Mouse (Mus musculus): ENCODE results near the gene Hist1h2ad. TPM values are rescaled to one million over a fixed set of nuclear protein-coding genes. Genes with fewer than 3 reads are reported as not detected.
"Not testable (repeated sequence)": the region's sequence is repeated elsewhere in the genome, so short reads cannot be mapped to it uniquely, and the experiment has no call there.

Hist1h2ad gene
- total and polyA plus RNA-seq, 3 experiments: 13.2 to 744 TPM; not detected in 1

GRCm38 (mm10) chr13:23544787-23545120 lies 29.4 kb upstream of the Hist1h2ad start:
- peak overlapping the region; percentile 67 for H3K4me2 ChIP-seq (ENCODE audit: insufficient read depth, low read depth, poor library complexity, severe bottlenecking)
- TF ChIP-seq POLR2AphosphoS2 (IDR thresholded peaks at IDR 0.05; ENCODE audit: low read depth, low read length) (peak; percentile 11; the same call in 1 of the 2 replicates), POLR2A (IDR thresholded peaks at IDR 0.05; ENCODE audit: low read depth, low read length) (peak; percentile 72; the same call in 1 of the 2 replicates), IRF4 (IDR thresholded peaks at IDR 0.05; ENCODE audit: low read depth, low read length) (0 out of 2 replicates have a peak, but pooled peaks have one; percentile 3), UBTF (IDR thresholded peaks at IDR 0.05; ENCODE audit: low read depth, low read length) (0 out of 2 replicates have a peak, but pooled peaks have one; percentile 22)
- dilution Hi-C loops (cut with MboI; ENCODE audit: extremely low pct_ligation_motif_present, extremely low pct_unique_long_range_greater_than_20kb, low sequenced_read_pairs); DNase-seq (ENCODE audit: extremely low read depth); H3K79me2 ChIP-seq (replicated peaks; ENCODE audit: control insufficient read depth, extremely low read depth, insufficient read depth, poor library complexity, severe bottlenecking); H3K36me3 ChIP-seq (replicated peaks in 1 of 2; ENCODE audit: control insufficient read depth in 1 of 2, insufficient read depth in 1 of 2, low read length in 1 of 2); H3K27me3 ChIP-seq (replicated peaks); in situ Hi-C loops (cut with MboI; ENCODE audit: low pct_ligation_motif_present, low pct_unique_long_range_greater_than_20kb, low sequenced_read_pairs); H3K9me3 ChIP-seq (replicated peaks; ENCODE audit: low read length): not testable (repeated sequence)
- H3K4me1 ChIP-seq (ENCODE audit: control insufficient read depth in 1 of 2, insufficient read depth in 2 of 2): peaks cover 0 to 13% of the 10 kb centered on the region in 2 experiments; a peak in 2 of 4 replicates
- H3K9ac ChIP-seq (ENCODE audit: insufficient read depth, low read depth): peak overlapping the region; percentile 69; the same call in 1 of the 2 replicates
- H3K27ac ChIP-seq (ENCODE audit: insufficient read depth, low read depth): peak overlapping the region; percentile 90
- H3K4me3 ChIP-seq (replicated peaks in 1 of 3; ENCODE audit: low read depth in 2 of 3, low read length in 2 of 3, poor library complexity in 1 of 3): peak overlapping the region in 2 of 3 experiments; percentile 39 to 64

GRCm38 (mm10) chr13:23546694-23547093 lies 27.5 kb upstream of the Hist1h2ad start:
- Histone ChIP-seq H3K9ac (ENCODE audit: insufficient read depth, low read depth) (no peak overlapping the region), H3K36me3 (replicated peaks in 1 of 2; ENCODE audit: control insufficient read depth in 1 of 2, insufficient read depth in 1 of 2, low read length in 1 of 2) (no peaks in the 10 kb centered on the region), H3K27ac (ENCODE audit: insufficient read depth, low read depth) (no peak overlapping the region), H3K27me3 (replicated peaks) (no peaks in the 10 kb centered on the region), H3K4me2 (ENCODE audit: insufficient read depth, low read depth, poor library complexity, severe bottlenecking) (no peak overlapping the region), H3K79me2 (replicated peaks; ENCODE audit: control insufficient read depth, extremely low read depth, insufficient read depth, poor library complexity, severe bottlenecking) (no peaks in the 10 kb centered on the region), H3K9me3 (replicated peaks; ENCODE audit: low read length) (no peaks in the 10 kb centered on the region), H3K4me3 (replicated peaks in 1 of 3; ENCODE audit: low read depth in 2 of 3, low read length in 2 of 3, poor library complexity in 1 of 3) (no peak overlapping the region), H3K4me1 (ENCODE audit: control insufficient read depth in 1 of 2, insufficient read depth in 2 of 2) (peaks cover 0 to 6% of the 10 kb centered on the region in 2 experiments; a peak in 1 of 4 replicates)
- in situ Hi-C loops (cut with MboI; ENCODE audit: low pct_ligation_motif_present, low pct_unique_long_range_greater_than_20kb, low sequenced_read_pairs) (no loop called here), dilution Hi-C loops (cut with MboI; ENCODE audit: extremely low pct_ligation_motif_present, extremely low pct_unique_long_range_greater_than_20kb, low sequenced_read_pairs) (no loop called here)
- DNase-seq (ENCODE audit: extremely low read depth): no peak
- TF ChIP-seq ELF1 (IDR thresholded peaks at IDR 0.05; ENCODE audit: low read depth, low read length) (no peak), RCOR1 (conservative IDR thresholded peaks at IDR 0.05; ENCODE audit: low read depth, low read length) (no peak), USF2 (conservative IDR thresholded peaks at IDR 0.05; ENCODE audit: low read depth, low read length) (no peak), KAT2A (IDR thresholded peaks at IDR 0.05; ENCODE audit: insufficient replicate concordance, low read length) (no peak), IRF4 (IDR thresholded peaks at IDR 0.05; ENCODE audit: low read depth, low read length) (no peak), MYC (IDR thresholded peaks at IDR 0.05; ENCODE audit: low read depth, low read length) (no peak), NELFE (IDR thresholded peaks at IDR 0.05; ENCODE audit: low read depth, low read length) (no peak)

- Histone ChIP-seq H3K4me1 (ENCODE audit: control insufficient read depth in 1 of 2, insufficient read depth in 2 of 2) (peaks cover 4 to 21% of the 10 kb centered on the region in 2 experiments; a peak in 3 of 4 replicates), H3K27me3 (replicated peaks) (no peaks in the 10 kb centered on the region), H3K36me3 (replicated peaks in 1 of 2; ENCODE audit: control insufficient read depth in 1 of 2, insufficient read depth in 1 of 2, low read length in 1 of 2) (no peaks in the 10 kb centered on the region), H3K4me3 (replicated peaks in 1 of 3; ENCODE audit: low read depth in 2 of 3, low read length in 2 of 3, poor library complexity in 1 of 3) (peak overlapping the region; percentile 29 to 55 (median 30)), H3K79me2 (replicated peaks; ENCODE audit: control insufficient read depth, extremely low read depth, insufficient read depth, poor library complexity, severe bottlenecking) (no peaks in the 10 kb centered on the region), H3K9ac (ENCODE audit: insufficient read depth, low read depth) (peak overlapping the region; percentile 91), H3K9me3 (replicated peaks; ENCODE audit: low read length) (no peaks in the 10 kb centered on the region), H3K27ac (ENCODE audit: insufficient read depth, low read depth) (peak overlapping the region; percentile 98), H3K4me2 (ENCODE audit: insufficient read depth, low read depth, poor library complexity, severe bottlenecking) (peak overlapping the region; percentile 84)
- dilution Hi-C loops (cut with MboI; ENCODE audit: extremely low pct_ligation_motif_present, extremely low pct_unique_long_range_greater_than_20kb, low sequenced_read_pairs): no loop called here
- DNase-seq (ENCODE audit: extremely low read depth): peak; percentile 67
- TF ChIP-seq RAD21 (IDR thresholded peaks at IDR 0.05; ENCODE audit: low read depth, low read length): no peak
- TF ChIP-seq MAFK (IDR thresholded peaks at IDR 0.05; ENCODE audit: insufficient replicate concordance, low read length): no peak
- no peak for TF ChIP-seq ELF1 (IDR thresholded peaks at IDR 0.05; ENCODE audit: low read depth, low read length)
- no peak; the same call in 1 of the 2 replicates for TF ChIP-seq ZMIZ1 (IDR thresholded peaks at IDR 0.05; ENCODE audit: low read depth, low read length)
- peak; percentile 62; the same call in 1 of the 2 replicates for TF ChIP-seq TBP (conservative IDR thresholded peaks at IDR 0.05; ENCODE audit: low read depth, low read length)
- peak; percentile 83; the same call in 1 of the 2 replicates for TF ChIP-seq RCOR1 (conservative IDR thresholded peaks at IDR 0.05; ENCODE audit: low read depth, low read length)
- no peak for TF ChIP-seq JUN (IDR thresholded peaks at IDR 0.05; ENCODE audit: insufficient read depth, low read depth, low read length)
- peak; percentile 26; the same call in 1 of the 2 replicates for TF ChIP-seq SMC3 (IDR thresholded peaks at IDR 0.05; ENCODE audit: low read depth, low read length)
- TF ChIP-seq CHD2 (IDR thresholded peaks at IDR 0.05; ENCODE audit: low read length): peak; percentile 49
- TF ChIP-seq MYC (IDR thresholded peaks at IDR 0.05; ENCODE audit: low read depth, low read length): peak; percentile 19; the same call in 1 of the 2 replicates
- TF ChIP-seq CHD1 (IDR thresholded peaks at IDR 0.05; ENCODE audit: low read depth, low read length): peak; percentile 90; the same call in 1 of the 2 replicates
- no peak for TF ChIP-seq EP300 (IDR thresholded peaks at IDR 0.05; ENCODE audit: low read length)
- no peak for TF ChIP-seq JUND (conservative IDR thresholded peaks at IDR 0.05; ENCODE audit: low read depth, low read length)
- peak; percentile 80; the same call in 1 of the 2 replicates for TF ChIP-seq POLR2A (IDR thresholded peaks at IDR 0.05; ENCODE audit: low read depth, low read length)
- TF ChIP-seq HCFC1 (IDR thresholded peaks at IDR 0.05; ENCODE audit: low read depth, low read length): peak; percentile 38; the same call in 1 of the 2 replicates
- TF ChIP-seq POLR2AphosphoS2 (IDR thresholded peaks at IDR 0.05; ENCODE audit: low read depth, low read length): peak; percentile 100
- in situ Hi-C loops (cut with MboI; ENCODE audit: low pct_ligation_motif_present, low pct_unique_long_range_greater_than_20kb, low sequenced_read_pairs): loop anchor here (25.0 kb wide), 1 partner anchor 1813 kb away; the partner anchor contains the start of gene Hist1h4j
These were observed 23.4 kb upstream of the Hist1h2ad start for GRCm38 (mm10) chr13:23550761-23551145.

Measured in CH12.LX (cell line).